Mouse (Mus musculus) heart, embryonic 13.5 days (tissue): ENCODE data around the gene Shisa6. TPM values are rescaled to one million over a fixed set of nuclear protein-coding genes. Genes with fewer than 3 reads are reported as not detected.

ENCODE experiments used
- ATAC-seq: fragments of 200-750 bp; cut with Nextera tagmentation; 2 replicates; pipeline ENCODE4 v1.8.0; 2017; ENCODE audit warnings: moderate TSS enrichment; ENCODE audit not compliant: insufficient number of reproducible peaks, low FRiP score, low TSS enrichment; ENCODE audit errors: extremely low read depth
- H3K27ac ChIP-seq: fragments of 300-500 bp; sonication (generic); replicated peaks from 2 replicates; pipeline ENCODE4 v1.5.1; 2015; ENCODE audit warnings: moderate library complexity, mild to moderate bottlenecking, inconsistent platforms
- H3K27me3 ChIP-seq: fragments of 300-500 bp; sonication (generic); replicated peaks from 2 replicates; pipeline ENCODE4 v1.6.1; 2015; ENCODE audit warnings: mild to moderate bottlenecking, inconsistent platforms
- H3K36me3 ChIP-seq: fragments of 300-500 bp; sonication (generic); 2 replicates; pipeline ENCODE4 v1.6.1; 2015; ENCODE audit warnings: mild to moderate bottlenecking, inconsistent platforms
- H3K4me1 ChIP-seq: fragments of 300-500 bp; sonication (generic); 2 replicates; pipeline ENCODE4 v1.6.1; 2015; ENCODE audit warnings: inconsistent platforms
- H3K4me2 ChIP-seq: fragments of 300-500 bp; sonication (generic); 2 replicates; pipeline ENCODE4 v1.6.1; 2015; ENCODE audit warnings: inconsistent platforms, mild to moderate bottlenecking, moderate library complexity
- H3K4me3 ChIP-seq: fragments of 300-500 bp; sonication (generic); 2 replicates; pipeline ENCODE4 v1.5.1; 2015; ENCODE audit warnings: moderate library complexity, mild to moderate bottlenecking, inconsistent platforms
- H3K9ac ChIP-seq: fragments of 300-500 bp; sonication (generic); 2 replicates; pipeline ENCODE4 v1.6.1; 2015; ENCODE audit warnings: inconsistent platforms, mild to moderate bottlenecking, moderate library complexity
- H3K9me3 ChIP-seq: fragments of 300-500 bp; sonication (generic); 2 replicates; pipeline ENCODE4 v1.6.1; 2016; ENCODE audit warnings: inconsistent platforms
- WGBS: fragments of 180-500 bp; shearing (Covaris S2); methylation state at CpG from one replicate; pipeline ENCODE4 v1.1.7; 2015; ENCODE audit warnings: mixed read lengths; 5-methylcytosine and 5-hydroxymethylcytosine counted together
- polyA plus RNA-seq: library from polyadenylated mRNA; unstranded; fragments of >200 nt; fragmentation: Nextera tagmentation; extraction: Ambion mirVana; gene quantifications from 2 replicates; pipeline ENCODE4 v1.2.1, GENCODE M21; 2015

Gene Shisa6
- polyA plus RNA-seq, 1 experiment from 2014 or later: 0.25 TPM

DNA sequence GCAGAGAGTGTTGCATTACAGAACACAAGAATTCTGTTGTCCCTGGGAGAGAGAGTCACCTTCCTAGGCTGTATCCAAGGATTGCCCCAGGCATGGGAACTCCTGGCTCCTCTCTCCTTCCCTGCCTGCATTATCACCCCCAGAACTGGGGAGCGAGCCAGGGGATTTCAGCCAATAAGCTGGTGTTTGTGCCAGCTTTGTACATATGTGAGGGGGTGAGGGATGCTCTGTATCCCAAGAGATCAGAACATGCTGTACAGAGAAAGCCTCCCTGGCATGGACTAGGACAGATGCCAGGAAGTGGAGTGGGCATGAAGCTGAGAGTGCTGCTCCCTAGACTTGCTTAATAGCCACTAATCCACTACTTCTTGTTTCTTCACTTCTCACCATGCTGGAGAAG is 303.6 kb downstream of the Shisa6 start:
- Histone ChIP-seq H3K9me3 (no peaks in the 10 kb centered on the region), H3K9ac (no peak overlapping the region), H3K4me3 (no peak overlapping the region), H3K36me3 (no peaks in the 10 kb centered on the region), H3K27me3 (0 out of 2 replicates have a peak, but pooled peaks cover 3% of the 10 kb centered on the region), H3K4me2 (no peak overlapping the region), H3K4me1 (no peaks in the 10 kb centered on the region), H3K27ac (no peak overlapping the region)
- WGBS: 68% methylated on average over 1 of the region's 1 CpGs
- no peak for ATAC-seq

DNA sequence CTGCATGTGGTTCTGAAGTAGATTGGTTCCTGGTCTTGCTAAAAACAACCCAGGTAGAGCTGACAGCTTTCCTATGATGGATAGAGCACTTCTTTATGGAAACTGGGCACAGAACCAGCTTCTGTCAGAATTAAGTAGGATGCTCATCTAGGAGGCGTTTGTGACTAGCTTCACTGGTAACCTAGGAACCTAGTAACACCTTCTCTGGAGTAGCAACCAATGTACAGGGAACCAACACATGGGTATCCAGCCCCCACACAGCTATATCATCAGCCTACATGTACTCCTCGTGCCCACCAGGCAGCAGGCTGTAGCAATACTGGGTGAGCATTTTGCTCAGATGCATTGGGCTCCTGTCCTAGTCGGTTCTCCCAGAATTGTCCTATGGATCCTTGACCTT is 307.3 kb downstream of the Shisa6 start:
- WGBS: 71% methylated on average over 3 of the region's 3 CpGs

DNA sequence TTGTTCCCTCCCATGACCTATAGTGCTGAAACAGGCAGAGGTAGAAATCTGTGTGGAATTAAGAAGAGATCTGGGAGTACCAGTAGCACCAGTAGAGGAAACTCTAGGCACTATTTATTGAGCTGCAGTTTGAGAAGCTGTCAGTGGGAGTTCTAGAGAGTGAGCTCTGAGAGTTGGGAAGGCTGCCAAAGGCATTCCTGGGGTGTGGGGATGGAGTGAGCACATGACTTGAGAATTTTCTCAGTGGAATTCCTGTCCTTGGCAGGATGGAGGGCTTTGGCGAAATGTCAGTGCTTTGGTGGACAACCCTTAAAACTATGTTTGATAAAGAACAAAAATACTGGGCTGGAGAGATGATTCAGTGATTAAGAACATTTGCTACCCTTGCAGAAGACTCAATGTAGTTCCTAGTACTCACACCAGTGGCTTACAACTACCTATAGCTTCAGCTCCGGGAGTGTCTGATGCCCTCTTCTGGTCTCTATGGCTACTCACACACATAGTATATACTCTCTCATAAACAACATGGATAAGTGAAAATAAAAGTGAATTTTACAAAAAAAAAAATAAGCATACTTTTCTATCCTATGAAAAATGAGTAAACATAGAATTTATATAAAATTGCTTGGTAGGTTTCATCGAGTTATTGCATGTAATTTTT is 337.0 kb downstream of the Shisa6 start:
- Histone ChIP-seq H3K27me3 (no peaks in the 10 kb centered on the region), H3K9me3 (no peaks in the 10 kb centered on the region), H3K36me3 (no peaks in the 10 kb centered on the region), H3K9ac (no peak overlapping the region), H3K27ac (peak overlapping the region; percentile 37), H3K4me2 (no peak overlapping the region), H3K4me3 (no peak overlapping the region), H3K4me1 (peaks cover 7% of the 10 kb centered on the region)
- no peak for ATAC-seq
- 56% methylated on average over 3 of the region's 3 CpGs for WGBS

More for the DNA sequence above, 307.3 kb downstream of the Shisa6 start:
- H3K27me3 ChIP-seq: 0 out of 2 replicates have a peak, but pooled peaks cover 3% of the 10 kb centered on the region
- no peak overlapping the region for H3K27ac ChIP-seq
- no peaks in the 10 kb centered on the region for H3K4me1 ChIP-seq
- no peaks in the 10 kb centered on the region for H3K36me3 ChIP-seq
- no peak for ATAC-seq
- H3K9me3 ChIP-seq: no peaks in the 10 kb centered on the region
- H3K4me3 ChIP-seq: no peak overlapping the region
- no peak overlapping the region for H3K9ac ChIP-seq
- H3K4me2 ChIP-seq: no peak overlapping the region

DNA sequence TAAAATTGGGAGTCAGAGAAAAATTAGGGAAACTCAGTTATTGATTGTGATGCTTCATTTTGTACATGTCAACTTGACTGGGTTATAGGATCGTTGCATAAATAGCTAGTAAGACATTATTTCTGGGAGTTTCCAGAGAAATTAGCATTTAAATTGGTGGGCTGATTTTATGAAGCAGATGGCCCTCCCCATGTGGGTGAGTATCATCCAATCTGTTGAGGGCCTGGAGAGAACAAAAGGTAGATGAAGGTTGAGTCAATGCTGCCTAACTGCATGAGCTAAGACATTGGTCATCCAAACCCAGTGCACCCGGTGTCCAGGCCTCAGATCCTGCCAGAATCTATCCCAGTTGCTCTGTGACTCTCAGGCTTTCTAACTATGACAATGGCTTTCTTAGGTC is 337.6 kb downstream of the Shisa6 start:
- Histone ChIP-seq H3K9me3 (no peaks in the 10 kb centered on the region), H3K36me3 (no peaks in the 10 kb centered on the region), H3K9ac (no peak overlapping the region), H3K27ac (peak overlapping the region; percentile 37), H3K4me3 (no peak overlapping the region), H3K4me1 (peaks cover 7% of the 10 kb centered on the region), H3K4me2 (no peak overlapping the region), H3K27me3 (no peaks in the 10 kb centered on the region)
- no peak for ATAC-seq
- WGBS: 78% methylated on average over 2 of the region's 2 CpGs

DNA sequence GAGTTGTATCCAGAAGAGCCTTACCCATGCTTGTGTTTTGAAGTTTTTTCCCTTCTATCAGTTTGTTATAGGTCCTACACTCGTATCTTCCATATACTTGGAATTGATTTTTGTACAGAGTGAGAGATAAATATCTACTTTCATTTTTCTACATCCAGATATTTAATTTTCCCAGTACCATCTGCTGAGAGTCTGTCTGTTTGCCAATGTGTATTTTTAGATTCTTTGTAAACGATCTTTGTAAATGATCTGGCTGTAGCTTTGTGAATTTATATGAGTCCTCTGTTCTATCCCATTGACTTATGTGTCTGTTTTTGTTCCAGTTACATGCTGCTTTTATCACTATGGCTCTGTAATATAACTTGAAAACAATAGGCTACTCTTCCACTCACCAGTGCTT is 348.0 kb downstream of the Shisa6 start:
- Histone ChIP-seq H3K27me3 (no peaks in the 10 kb centered on the region), H3K4me1 (no peaks in the 10 kb centered on the region), H3K27ac (no peak overlapping the region), H3K9ac (no peak overlapping the region), H3K9me3 (no peaks in the 10 kb centered on the region), H3K36me3 (no peaks in the 10 kb centered on the region), H3K4me2 (no peak overlapping the region), H3K4me3 (no peak overlapping the region)
- ATAC-seq: no peak
- WGBS: 65% methylated on average over 2 of the region's 2 CpGs

DNA sequence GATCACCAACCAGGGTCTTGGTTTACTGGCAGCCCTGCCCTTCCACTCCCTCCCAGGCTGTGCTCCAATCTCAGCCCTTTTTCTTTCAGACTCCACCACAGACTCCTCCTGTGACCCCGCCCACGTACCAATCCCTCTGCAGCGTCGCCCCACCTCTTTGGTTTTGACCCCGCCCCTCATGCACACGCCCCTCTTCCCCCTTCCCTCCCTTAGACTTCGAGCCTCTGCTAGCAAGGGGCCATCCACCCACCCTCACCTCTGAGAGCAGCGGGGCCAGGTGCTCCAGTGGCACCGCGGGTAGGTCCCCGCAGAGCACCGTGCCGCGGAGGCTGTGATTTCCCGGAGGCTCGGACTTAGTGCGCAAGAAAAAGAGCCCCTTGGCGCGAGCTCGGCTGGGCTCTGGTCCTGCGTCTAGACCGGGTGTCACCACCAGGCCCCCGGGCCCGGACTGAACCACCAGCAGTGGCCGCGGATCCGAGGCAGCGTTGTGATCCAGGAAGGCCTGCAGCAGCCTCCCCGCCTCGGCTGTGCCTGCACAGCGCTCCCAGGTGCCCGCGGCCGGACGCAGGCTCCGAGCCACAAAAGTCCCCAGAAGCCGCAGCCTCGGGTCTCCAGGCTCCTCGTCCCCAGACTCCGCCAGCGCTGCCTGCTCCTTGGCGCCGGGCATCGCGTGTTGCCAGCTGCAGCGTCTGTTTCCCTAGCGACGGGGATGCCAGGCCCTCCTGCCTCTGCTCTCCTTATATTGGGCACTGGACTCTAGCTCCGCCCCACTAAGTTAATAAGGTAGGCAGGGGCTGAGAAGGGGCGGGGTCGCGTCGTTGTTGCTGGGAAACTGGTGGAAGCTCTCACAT is 357.7 kb downstream of the Shisa6 start, which contains the start of gene Dnah9:
TSS of gene Dnah9 (minus strand) at position 751 of the 851 bp plus-strand sequence.
- peak; percentile 57; the same call in 1 of the 2 replicates for ATAC-seq
- peaks cover 32% of the 10 kb centered on the region for H3K27me3 ChIP-seq
- peak within 1 kb of the TSS; percentile 87 for H3K4me2 ChIP-seq
- H3K9ac ChIP-seq: peak within 1 kb of the TSS; percentile 66
- H3K27ac ChIP-seq: no peak within 1 kb of the TSS
- no peaks in the 10 kb centered on the region for H3K36me3 ChIP-seq
- no peaks in the 10 kb centered on the region for H3K4me1 ChIP-seq
- under 1% methylated on average over 53 of the region's 53 CpGs for WGBS
- H3K9me3 ChIP-seq: no peaks in the 10 kb centered on the region
- H3K4me3 ChIP-seq: peak within 1 kb of the TSS; percentile 60

DNA sequence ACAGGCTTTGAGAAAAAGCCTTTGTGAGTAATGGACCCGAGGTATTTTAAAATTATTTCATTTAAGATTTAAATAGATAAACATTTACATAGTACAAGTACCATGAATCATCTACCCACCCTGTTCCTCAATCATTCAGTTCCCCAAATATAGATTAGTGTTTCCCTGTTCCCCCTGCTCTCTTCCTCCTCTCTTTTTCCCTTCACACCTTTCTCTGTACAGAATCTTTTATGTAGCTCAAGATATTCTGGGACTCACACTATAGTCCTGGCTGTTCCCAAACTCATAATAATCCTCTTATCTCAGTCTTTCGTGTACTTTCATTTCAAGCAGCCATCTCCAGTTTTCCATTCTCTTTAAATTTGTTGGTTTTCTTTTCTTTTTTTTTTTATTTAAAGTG is 361.7 kb downstream of the Shisa6 start:
- no peak overlapping the region for H3K9ac ChIP-seq
- 70% methylated on average over 2 of the region's 2 CpGs for WGBS
- H3K4me2 ChIP-seq: no peak overlapping the region

More for the DNA sequence above, 361.7 kb downstream of the Shisa6 start:
- H3K27me3 ChIP-seq: peaks cover 15% of the 10 kb centered on the region
- no peak for ATAC-seq
- H3K4me1 ChIP-seq: no peaks in the 10 kb centered on the region
- H3K36me3 ChIP-seq: no peaks in the 10 kb centered on the region
- no peak overlapping the region for H3K4me3 ChIP-seq
- H3K9me3 ChIP-seq: no peaks in the 10 kb centered on the region
- H3K27ac ChIP-seq: no peak overlapping the region
